Mouse (Mus musculus): ENCODE measurements around the gene Prkar2a.
A peak's percentile ranks its signal among the peaks of the same experiment; 100 is the strongest.

The Prkar2a gene

DNA sequence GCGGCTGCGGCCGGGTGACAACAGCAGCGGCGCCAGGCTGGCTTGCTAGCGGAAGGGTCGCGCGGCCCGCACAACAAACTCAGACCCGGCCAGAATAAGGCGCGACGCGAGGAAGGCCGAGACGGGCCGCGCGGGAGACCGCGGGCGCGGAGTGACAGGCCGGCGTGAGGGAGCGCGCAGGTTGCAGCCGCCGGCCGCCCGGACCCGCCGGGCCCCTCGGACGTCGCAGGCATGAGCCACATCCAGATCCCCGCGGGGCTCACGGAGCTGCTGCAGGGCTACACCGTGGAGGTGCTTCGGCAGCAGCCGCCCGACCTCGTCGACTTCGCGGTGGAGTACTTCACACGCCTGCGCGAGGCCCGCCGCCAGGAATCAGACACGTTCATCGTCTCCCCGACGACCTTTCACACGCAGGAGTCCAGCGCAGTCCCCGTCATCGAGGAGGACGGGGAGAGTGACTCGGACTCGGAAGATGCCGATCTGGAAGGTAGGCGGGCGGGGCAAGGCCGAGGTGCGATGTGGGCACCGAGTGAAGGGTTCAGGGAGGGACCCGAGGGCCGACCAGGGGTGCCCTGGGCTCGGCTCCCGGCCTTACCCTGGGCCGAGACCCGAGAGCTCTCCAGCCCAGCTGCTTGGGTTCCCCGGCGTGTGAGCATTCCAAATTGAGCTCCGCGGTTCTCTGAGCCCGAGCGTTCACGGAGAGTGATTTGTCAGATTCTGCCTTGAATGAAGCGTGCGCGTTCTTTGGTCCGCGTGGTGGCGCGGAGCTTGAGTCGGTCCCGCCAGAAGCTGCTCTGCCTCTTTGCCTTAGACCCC, 3.3 kb downstream of the Prkar2a start:
- DNase-seq (ENCODE audit: low spot score): peak; percentile 35

DNA sequence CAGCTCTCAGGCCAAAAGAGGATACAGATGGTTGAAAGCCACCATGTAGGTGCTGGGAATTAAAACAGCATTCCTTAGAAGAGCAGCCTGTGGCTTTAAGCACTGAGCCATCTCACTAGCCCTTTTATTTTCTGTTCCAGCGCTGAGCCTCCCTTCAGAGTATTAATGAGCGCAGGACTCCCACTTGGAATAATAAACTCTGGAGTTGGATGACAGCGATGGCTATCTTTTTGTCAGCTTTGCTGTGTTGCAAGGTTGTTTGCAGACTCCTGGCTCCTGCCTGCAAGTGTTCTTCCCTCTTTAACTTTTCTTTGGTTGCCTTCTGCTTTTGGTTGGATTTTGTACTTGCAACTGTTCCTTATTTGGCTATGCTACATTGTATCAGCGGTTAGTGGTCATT, 4.8 kb downstream of the Prkar2a start:
- DNase-seq (ENCODE audit: low spot score): no peak

DNA sequence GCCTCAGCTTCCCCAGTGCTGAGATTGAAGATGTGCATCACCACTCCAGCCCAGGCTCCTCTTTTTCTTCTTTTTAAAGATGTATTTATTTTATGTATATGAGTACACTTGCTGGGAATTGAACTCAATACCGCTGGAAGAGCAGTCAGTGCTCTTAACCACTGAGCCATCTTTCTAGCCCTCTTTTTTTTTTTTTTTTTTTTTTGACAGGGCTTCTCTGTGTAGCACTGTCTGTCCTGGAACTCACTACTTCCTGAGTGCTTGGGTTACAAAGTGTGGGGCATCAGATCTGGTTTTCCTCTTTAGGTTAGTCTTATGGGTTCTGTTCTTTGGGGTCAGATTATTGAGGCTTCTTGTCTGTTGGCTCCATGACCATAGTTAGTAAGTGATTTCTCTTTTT, 5.4 kb downstream of the Prkar2a start:
- DNase-seq (ENCODE audit: low spot score): no peak

- DNase-seq (ENCODE audit: low spot score): no peak
These were observed 13.4 kb downstream of the Prkar2a start for GRCm38 (mm10) chr9:108702476-108702875.

GRCm38 (mm10) chr9:108703373-108704110, 14.4 kb downstream of the Prkar2a start:
- DNase-seq (ENCODE audit: low spot score): no peak

GRCm38 (mm10) chr9:108704591-108704990, 15.5 kb downstream of the Prkar2a start:
- no peak for DNase-seq (ENCODE audit: low spot score)

GRCm38 (mm10) chr9:108707212-108707611, 18.1 kb downstream of the Prkar2a start:
- no peak for DNase-seq (ENCODE audit: low spot score)

DNA sequence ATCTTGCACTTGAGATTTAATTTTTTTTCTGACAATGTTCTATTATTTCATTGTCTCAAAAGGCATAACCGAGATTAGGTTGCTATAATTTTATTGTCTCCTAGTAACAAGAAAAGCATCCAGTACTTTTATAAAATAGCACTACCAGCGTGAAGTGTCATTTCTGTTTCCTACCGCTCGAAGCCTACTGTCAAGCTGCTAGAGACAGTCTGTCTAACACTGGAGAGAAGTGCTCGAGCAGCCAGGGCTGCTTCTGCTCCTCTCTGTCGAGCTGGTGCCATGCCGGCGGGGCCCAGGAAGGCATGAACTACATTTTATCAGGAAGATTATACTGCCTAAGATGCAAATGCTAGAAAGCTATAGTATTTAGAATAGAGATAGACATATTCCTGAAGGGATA, 19.7 kb downstream of the Prkar2a start:
- DNase-seq (ENCODE audit: low spot score): no peak

DNA sequence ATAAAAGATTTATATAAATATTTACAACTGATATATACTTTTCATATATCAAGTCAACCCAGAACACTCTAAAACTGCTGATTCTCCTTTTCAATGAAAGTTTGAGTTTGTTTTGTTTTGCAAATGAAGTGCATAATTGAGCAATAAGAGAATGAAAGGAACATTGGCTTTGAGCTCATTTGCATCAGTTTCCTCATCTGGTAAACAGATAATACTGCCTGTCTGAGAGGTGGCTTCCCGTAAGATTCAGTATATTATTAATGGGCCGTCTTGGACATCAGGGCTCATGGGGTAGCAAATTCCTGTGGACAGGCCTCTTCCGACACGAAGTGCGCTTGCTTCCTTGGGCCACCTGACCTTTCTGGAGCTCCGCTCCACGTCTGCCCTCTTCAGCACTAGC, 21.7 kb downstream of the Prkar2a start:
- DNase-seq (ENCODE audit: low spot score): no peak

- DNase-seq (ENCODE audit: low spot score): no peak
These were observed 27.1 kb downstream of the Prkar2a start for GRCm38 (mm10) chr9:108716199-108716598.

DNA sequence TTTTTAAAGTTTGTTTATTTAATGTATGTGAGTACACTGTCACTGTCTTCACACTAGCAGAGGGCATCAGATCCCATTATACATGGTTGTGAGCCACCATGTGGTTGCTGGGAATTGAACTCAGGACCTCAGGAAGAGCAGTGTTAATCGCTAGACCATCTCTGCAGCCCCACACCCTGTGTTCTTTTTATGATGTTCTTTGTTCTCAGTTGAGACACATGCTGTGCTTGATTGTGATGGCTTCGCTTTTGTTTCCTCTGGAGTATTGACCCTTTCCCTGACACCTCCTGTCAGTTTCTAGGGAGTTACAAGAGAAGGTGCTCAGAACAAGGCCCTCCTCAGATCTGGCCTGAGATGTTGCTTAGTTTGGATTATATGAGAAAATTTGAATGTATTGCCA, 34.6 kb downstream of the Prkar2a start:
- no peak for DNase-seq (ENCODE audit: low spot score)

DNA sequence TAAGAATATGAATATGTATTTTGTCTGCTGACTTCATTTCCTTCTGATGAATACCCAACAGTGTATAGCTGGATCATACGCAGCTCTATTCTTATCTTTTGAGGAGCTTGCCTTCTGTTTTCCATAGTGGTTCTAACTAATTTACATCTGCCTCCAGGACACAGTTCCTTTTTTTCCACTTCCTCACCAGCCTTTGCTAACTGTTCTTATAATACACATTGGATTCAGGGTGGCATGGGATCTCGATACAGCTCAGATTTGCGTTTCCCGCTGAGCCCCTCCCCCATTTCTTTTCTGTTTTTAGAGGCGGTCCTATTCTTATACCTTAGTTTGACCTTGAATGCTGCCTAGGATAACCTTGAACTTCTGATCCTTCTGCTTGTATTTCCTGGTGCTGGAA, 37.0 kb downstream of the Prkar2a start:
- no peak for DNase-seq (ENCODE audit: low spot score)

DNA sequence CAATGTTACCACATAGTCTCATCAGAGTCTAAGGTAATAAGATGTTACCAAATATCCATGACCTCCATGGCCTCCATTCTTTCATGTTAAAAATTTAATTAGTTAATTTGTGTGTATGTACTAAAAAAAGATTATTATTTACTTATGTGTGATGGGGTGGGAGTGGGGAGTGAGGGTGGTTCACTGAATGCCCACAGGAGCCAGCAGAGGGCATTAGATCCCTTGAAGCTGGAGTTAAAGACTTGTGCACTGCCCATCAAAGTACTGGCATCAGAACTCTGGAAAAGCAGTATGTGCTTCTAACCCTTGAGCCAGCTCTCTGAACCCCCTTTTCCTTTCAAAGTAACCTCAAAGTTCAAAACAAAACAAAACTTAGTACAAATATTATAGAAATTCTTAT, 39.9 kb downstream of the Prkar2a start:
- no peak for DNase-seq (ENCODE audit: low spot score)

GRCm38 (mm10) chr9:108732462-108732861, 43.3 kb downstream of the Prkar2a start:
- no peak for DNase-seq (ENCODE audit: low spot score)

DNA sequence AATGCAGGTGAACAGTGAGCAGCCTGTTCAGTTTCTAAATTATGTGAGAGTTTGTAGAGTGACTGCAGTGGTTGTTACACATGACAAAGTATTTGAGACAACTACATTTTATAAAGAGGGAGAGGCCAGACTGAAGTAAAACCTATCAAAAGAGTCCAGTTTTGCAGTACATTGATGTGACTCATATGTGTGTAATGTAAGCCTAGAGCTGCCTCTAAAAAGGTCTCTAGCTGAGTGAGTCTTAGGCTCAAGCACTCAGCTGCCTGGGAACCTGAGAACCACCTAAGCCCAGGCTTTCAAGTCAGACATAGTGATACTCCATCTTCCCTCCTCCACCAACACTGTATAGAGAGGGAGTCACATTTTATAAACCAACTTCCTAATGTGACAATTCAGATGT, 45.5 kb downstream of the Prkar2a start:
- DNase-seq (ENCODE audit: low spot score): no peak

GRCm38 (mm10) chr9:108739239-108739638, 50.1 kb downstream of the Prkar2a start:
- DNase-seq (ENCODE audit: low spot score): no peak

GRCm38 (mm10) chr9:108740062-108740461, 50.9 kb downstream of the Prkar2a start:
- DNase-seq (ENCODE audit: low spot score): no peak

GRCm38 (mm10) chr9:108742048-108742447, 52.9 kb downstream of the Prkar2a start:
- no peak for DNase-seq (ENCODE audit: low spot score)

DNA sequence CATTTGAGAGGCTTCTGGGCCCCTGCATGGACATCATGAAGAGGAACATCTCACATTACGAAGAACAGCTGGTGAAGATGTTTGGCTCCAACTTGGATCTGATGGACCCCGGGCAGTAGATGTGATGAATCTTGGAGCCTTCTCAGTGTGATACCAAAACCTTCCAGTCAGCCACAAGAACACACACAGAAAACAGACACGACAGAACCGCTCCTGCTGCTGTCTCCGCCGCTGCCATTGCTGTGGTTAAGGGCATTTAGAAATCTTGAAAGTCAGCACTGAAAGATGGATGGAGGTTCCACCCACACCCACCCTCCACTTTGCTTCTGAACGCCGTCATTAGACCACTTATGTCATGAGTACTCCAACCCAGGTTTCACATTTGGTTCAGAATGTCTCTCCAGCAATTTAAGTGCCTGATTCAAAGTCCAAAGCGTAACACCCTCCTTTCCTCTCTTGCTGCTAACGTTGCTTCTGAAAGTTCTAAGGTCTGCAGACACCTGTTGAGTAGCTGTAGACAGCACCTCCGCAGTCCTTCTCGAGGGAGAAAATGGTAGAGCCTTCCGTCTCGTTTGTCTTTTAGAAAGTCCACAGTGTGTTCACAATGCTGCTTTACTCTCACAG, 57.9 kb downstream of the Prkar2a start:
- DNase-seq (ENCODE audit: low spot score): no peak

GRCm38 (mm10) chr9:108747694-108748093, 58.6 kb downstream of the Prkar2a start:
- DNase-seq (ENCODE audit: low spot score): no peak

- no peak for DNase-seq (ENCODE audit: low spot score)
These were observed 59.6 kb downstream of the Prkar2a start for GRCm38 (mm10) chr9:108748600-108749183.

DNA sequence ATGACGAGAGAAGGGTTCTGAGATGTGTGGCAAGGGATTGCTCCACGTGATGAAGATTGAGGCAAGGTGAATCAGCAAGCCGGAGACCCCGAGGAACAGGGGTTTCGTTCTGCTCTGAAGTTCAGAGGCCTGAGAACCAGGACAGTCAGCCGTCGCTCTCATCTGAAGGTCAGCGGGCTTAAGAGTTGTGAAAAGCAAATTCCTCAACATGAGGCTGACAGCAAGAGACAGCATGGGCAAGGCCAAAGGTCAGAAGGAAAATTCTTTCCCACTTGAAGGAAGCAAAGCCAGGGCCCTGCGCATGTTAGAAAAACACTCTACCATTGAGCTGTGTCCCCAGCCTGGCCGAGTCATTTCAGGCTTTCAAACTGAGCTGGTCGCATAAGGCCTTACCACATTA, 61.5 kb downstream of the Prkar2a start:
- no peak for DNase-seq (ENCODE audit: low spot score)

All from ovary, postnatal 14 days (tissue).